Mouse (Mus musculus): Measurements from ENCODE around the gene Kng2.
"Not testable (repeated sequence)": the region's sequence is repeated elsewhere in the genome, so short reads cannot be mapped to it uniquely, and the experiment has no call there.

Gene Kng2

DNA sequence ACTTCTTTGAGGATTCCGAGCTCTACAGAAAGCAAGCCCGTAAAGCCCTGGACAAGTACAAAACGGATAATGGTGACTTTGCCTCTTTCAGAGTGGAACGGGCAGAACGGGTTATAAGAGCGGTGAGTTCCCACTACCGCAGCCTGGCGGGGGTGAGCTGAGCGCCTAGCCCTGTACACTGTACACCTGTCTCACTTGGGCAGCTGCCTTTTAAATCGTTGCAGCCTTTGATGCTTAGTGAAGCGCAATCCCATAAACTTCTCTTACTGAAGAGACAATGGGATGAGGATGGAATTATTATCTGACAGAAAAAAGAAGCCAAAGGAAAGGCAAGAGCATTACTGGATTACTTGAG, 73.2 kb downstream of the Kng2 start:
- no peak for DNase-seq (ENCODE audit: low spot score)

GRCm38 (mm10) chr16:22955397-22956084, 73.7 kb downstream of the Kng2 start:
- no peak for DNase-seq (ENCODE audit: low spot score)

GRCm38 (mm10) chr16:22953069-22953468, 76.2 kb downstream of the Kng2 start:
- DNase-seq (ENCODE audit: low spot score), result no peak

DNA sequence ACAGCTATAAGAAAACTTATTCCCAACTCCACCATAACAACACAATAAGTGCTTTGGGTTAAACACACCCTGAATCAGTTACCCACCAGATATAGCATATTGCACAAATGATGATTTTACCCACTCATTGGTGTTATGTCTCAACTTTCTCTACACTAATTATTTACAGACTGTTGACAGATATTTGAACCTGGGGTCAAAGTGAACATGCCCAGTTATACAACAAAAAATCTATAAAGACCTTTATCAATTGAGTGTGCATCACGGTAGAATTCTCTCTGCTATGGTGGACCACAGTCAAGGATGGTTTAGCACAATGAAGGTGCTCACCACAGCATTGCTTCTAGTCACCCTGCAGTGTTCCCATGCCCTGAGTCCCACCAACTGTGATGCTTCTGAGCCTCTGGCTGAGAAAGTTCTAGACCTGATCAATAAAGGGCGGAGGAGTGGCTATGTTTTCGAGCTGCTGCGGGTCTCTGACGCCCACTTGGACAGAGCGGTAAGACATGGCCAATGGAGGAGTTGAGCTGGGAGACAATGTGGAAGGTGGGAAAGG, 78.4 kb downstream of the Kng2 start, which contains the start of gene Hrg:
TSS of gene Hrg (plus strand) at position 233 of the 556 bp plus-strand sequence.
- no peak for DNase-seq (ENCODE audit: low spot score)

GRCm38 (mm10) chr16:22947371-22947770, 81.9 kb downstream of the Kng2 start:
- no peak for DNase-seq (ENCODE audit: low spot score)

- DNase-seq (ENCODE audit: low spot score), result not testable (repeated sequence)
Measured at GRCm38 (mm10) chr16:22941825-22942476, 87.3 kb downstream of the Kng2 start.

GRCm38 (mm10) chr16:22939120-22939695, 90.1 kb downstream of the Kng2 start:
- DNase-seq (ENCODE audit: low spot score), result no peak

DNA sequence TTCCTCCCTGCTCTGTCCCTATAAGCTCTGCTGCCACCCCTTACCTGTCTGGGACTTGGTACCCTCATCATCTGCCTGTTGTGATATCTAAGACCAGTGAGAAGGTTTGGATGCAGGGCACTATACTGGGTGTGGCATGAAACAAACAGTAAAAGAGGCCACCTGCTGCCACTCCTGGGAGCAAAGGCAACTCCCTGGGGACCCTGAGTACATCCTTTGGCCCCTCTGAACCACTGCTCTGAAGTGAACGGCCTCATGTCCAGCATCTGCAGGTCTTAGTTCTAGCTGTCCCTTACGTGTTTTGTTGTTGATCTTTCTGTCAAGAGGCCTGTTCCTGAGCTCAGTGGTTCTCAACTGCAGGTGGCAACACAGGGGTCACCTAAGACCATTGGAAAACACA, 90.7 kb downstream of the Kng2 start:
- DNase-seq (ENCODE audit: low spot score), result no peak

DNA sequence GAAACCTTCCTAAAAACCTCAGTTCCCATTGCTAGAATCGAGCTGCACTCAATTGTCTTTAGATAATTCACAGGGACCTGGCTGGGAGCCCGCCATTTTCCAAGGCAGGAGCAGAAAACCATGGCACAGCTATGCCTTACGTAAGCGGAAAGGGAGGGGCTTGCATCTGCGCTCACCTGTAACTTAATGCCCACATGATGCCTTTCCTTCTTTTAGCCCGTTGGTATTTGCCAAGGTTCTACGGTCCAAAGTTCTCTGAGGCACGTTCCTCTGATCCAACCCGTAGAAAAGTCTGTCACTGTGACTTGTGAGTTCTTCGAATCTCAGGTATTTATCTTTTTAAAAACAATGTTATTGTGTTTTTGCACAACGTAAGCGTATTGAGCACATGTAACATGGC, 91.7 kb downstream of the Kng2 start:
- no peak for DNase-seq (ENCODE audit: low spot score)

Measured in testis, postnatal 10 days (tissue).